9 mouse cellular contexts compared by ENCODE assay signal in the genomic region with DNA sequence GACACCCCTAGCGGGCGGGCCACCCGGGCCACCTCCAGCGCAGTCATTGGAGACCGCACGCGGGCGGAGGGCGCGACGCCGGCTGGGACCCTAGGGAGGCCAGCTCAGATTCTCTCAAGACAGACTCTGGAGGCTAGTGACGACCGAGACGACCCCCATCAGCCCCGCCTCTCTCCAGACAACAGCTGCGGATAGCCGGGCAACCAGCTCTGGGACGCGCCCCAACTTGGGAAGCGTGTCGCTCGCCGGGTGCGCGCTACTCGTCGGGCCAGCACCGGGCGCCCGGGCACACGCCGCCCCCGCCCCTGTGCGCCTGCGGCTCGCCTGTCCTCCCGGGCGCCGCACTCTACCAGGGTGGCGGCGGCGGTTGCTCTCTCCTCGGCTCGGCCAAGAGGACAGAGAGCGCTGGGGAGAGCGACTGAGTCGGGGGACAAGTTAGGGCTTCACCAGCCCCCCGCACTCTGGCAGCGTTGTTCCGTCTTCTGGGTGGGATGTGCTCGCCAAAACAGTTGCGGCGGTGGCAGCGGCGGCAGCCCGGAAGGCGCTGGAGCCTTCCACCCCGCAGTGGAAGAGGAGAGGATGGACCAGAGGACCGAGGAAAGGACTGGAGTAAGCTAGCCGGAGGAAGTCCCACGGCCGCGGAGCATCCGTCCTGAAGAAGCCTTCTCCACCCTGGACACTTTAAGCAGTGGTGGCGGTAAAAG. TPM values are rescaled to one million over a fixed set of nuclear protein-coding genes. Genes with fewer than 3 reads are reported as not detected.
A peak's percentile ranks its signal among the peaks of the same experiment; 100 is the strongest.
DNase-seq lines count a peak whose midpoint lies in the region; ATAC-seq and TF ChIP-seq lines count a peak whose summit lies in the region.
"Had no signal": no experiment of that assay in that cellular context is flagged by ENCODE, and none has a peak within 500 bp of the region (broad histone marks: within the 10 kb centered on the region; RNA-seq: fewer than 3 reads in every experiment).

No protein-coding gene starts in this region.

- under 1% methylated on average over 54 of the region's 66 CpGs for WGBS in kidney, postnatal 0 days
- WGBS in forebrain, embryonic 14.5 days, result under 1% methylated on average over 63 of the region's 66 CpGs
- WGBS in limb, embryonic 12.5 days, result under 1% methylated on average over 66 of the region's 66 CpGs
- under 1% methylated on average over 66 of the region's 66 CpGs for WGBS in neural tube, embryonic 14.5 days

- H3K36me3 ChIP-seq in kidney, postnatal 0 days (ENCODE audit: insufficient read depth, low read length), result no peaks in the 10 kb centered on the region
- no peaks in the 10 kb centered on the region for H3K36me3 ChIP-seq in forebrain, embryonic 14.5 days (ENCODE audit: control insufficient read depth, insufficient read depth, low read length)
- H3K36me3 ChIP-seq in limb, embryonic 12.5 days, result no peaks in the 10 kb centered on the region
- H3K36me3 ChIP-seq in neural tube, embryonic 14.5 days (ENCODE audit: control insufficient read depth, insufficient read depth, low read length), result no peaks in the 10 kb centered on the region

- 0 out of 2 replicates have a peak, but pooled peaks cover 7% of the 10 kb centered on the region for H3K4me1 ChIP-seq in kidney, postnatal 0 days (replicated peaks; ENCODE audit: insufficient read depth, low read length)
- H3K4me1 ChIP-seq in forebrain, embryonic 14.5 days (ENCODE audit: control insufficient read depth, insufficient read depth, low read length), result no peaks in the 10 kb centered on the region
- peaks cover 12% of the 10 kb centered on the region for H3K4me1 ChIP-seq in limb, embryonic 12.5 days (replicated peaks)
- 0 out of 2 replicates have a peak, but pooled peaks cover 4% of the 10 kb centered on the region for H3K4me1 ChIP-seq in neural tube, embryonic 14.5 days (ENCODE audit: control insufficient read depth, insufficient read depth, low read length)

- ATAC-seq in kidney, postnatal 0 days (replicated peaks; ENCODE audit: low FRiP score, low read depth), result peak; percentile 78
- peak; percentile 55 for ATAC-seq in cerebellum, adult (ENCODE audit: insufficient number of reproducible peaks, low FRiP score, low TSS enrichment)
- peak; percentile 83 for ATAC-seq in forebrain, embryonic 14.5 days
- peak; percentile 81 for ATAC-seq in limb, embryonic 12.5 days (ENCODE audit: insufficient number of reproducible peaks, insufficient read depth, low FRiP score, low TSS enrichment, low read depth)
- ATAC-seq in neural tube, embryonic 14.5 days (ENCODE audit: low read depth), result peak; percentile 88
- ATAC-seq in megakaryocyte-erythroid progenitor cell, adult 5-6 weeks (replicated peaks; ENCODE audit: low FRiP score, low TSS enrichment, poor library complexity, severe bottlenecking), result no peak

- no peak for TF ChIP-seq CTCF in kidney, postnatal 0 days (IDR thresholded peaks at IDR 0.05; ENCODE audit: low read depth)

- H3K27ac ChIP-seq in kidney, postnatal 0 days, result no peak overlapping the region
- no peak overlapping the region; the same call in 1 of the 2 replicates for H3K27ac ChIP-seq in forebrain, embryonic 14.5 days (ENCODE audit: low read depth, low read length)
- H3K27ac ChIP-seq in limb, embryonic 12.5 days, result no peak overlapping the region
- H3K27ac ChIP-seq in neural tube, embryonic 14.5 days (ENCODE audit: low read depth, low read length), result peak overlapping the region; percentile 52

- H3K4me2 ChIP-seq in kidney, postnatal 0 days (ENCODE audit: low read length), result peak overlapping the region; percentile 89
- peak overlapping the region; percentile 95 for H3K4me2 ChIP-seq in forebrain, embryonic 14.5 days (ENCODE audit: low read length)
- H3K4me2 ChIP-seq in limb, embryonic 12.5 days, result peak overlapping the region; percentile 94
- H3K4me2 ChIP-seq in neural tube, embryonic 14.5 days (ENCODE audit: low read depth, low read length), result peak overlapping the region; percentile 88

- H3K27me3 ChIP-seq in kidney, postnatal 0 days (ENCODE audit: insufficient read depth, low read length), result peaks cover 22% of the 10 kb centered on the region
- H3K27me3 ChIP-seq in forebrain, embryonic 14.5 days (replicated peaks; ENCODE audit: control insufficient read depth, insufficient read depth, low read length), result peaks cover 15% of the 10 kb centered on the region
- H3K27me3 ChIP-seq in limb, embryonic 12.5 days, result peaks cover 49% of the 10 kb centered on the region
- H3K27me3 ChIP-seq in neural tube, embryonic 14.5 days (ENCODE audit: control insufficient read depth, insufficient read depth, low read length), result peaks cover 9% of the 10 kb centered on the region; the same call in 1 of the 2 replicates

- H3K4me3 ChIP-seq in kidney, postnatal 0 days (replicated peaks; ENCODE audit: low read depth, low read length), result peak overlapping the region; percentile 48
- H3K4me3 ChIP-seq in forebrain, embryonic 14.5 days (ENCODE audit: low read depth, low read length), result peak overlapping the region; percentile 58
- peak overlapping the region; percentile 60 for H3K4me3 ChIP-seq in limb, embryonic 12.5 days (replicated peaks)
- H3K4me3 ChIP-seq in neural tube, embryonic 14.5 days (ENCODE audit: low read depth, low read length), result peak overlapping the region; percentile 60

- DNase-seq in kidney, postnatal 0 days (ENCODE audit: low spot score), result peak; percentile 49
- no peak for DNase-seq in kidney, adult 18-20 months
- peak; percentile 66 for DNase-seq in forebrain, embryonic 14.5 days (ENCODE audit: low spot score)
- DNase-seq in heart, postnatal 14 days, result peak; percentile 9 to 19

- intact Hi-C loops in heart, postnatal 14 days (cut with DNase I), result no loop called here

- no peaks in the 10 kb centered on the region for H3K9me3 ChIP-seq in kidney, postnatal 0 days (replicated peaks; ENCODE audit: low read length)
- H3K9me3 ChIP-seq in forebrain, embryonic 14.5 days (replicated peaks; ENCODE audit: control insufficient read depth, low read length), result no peaks in the 10 kb centered on the region
- H3K9me3 ChIP-seq in limb, embryonic 12.5 days, result no peaks in the 10 kb centered on the region
- H3K9me3 ChIP-seq in neural tube, embryonic 14.5 days (ENCODE audit: control insufficient read depth, low read length), result no peaks in the 10 kb centered on the region

- 0 out of 2 replicates have a peak overlapping the region, but pooled peaks have one; percentile 23 for H3K9ac ChIP-seq in kidney, postnatal 0 days (ENCODE audit: low read depth, low read length)
- H3K9ac ChIP-seq in forebrain, embryonic 14.5 days (ENCODE audit: low read length), result peak overlapping the region; percentile 53
- peak overlapping the region; percentile 44 for H3K9ac ChIP-seq in limb, embryonic 12.5 days (replicated peaks)
- peak overlapping the region; percentile 58 for H3K9ac ChIP-seq in neural tube, embryonic 14.5 days (replicated peaks; ENCODE audit: low read depth, low read length)

RNA-seq across cellular contexts. Expression of gene Trhde, which starts 0.5 kb away (rescaled TPM):
- polyA plus RNA-seq in kidney, postnatal 0 days (2015; fragmentation: Nextera tagmentation; extraction: Ambion mirVana), result 0.09 and 0.12 TPM in 2 replicates
- polyA plus RNA-seq in forebrain, embryonic 14.5 days (2014; fragmentation: Nextera tagmentation; extraction: Ambion mirVana), result 1.8 and 2.9 TPM in 2 replicates
- under 1 TPM; 0.24 to 0.50 TPM for total RNA-seq in heart, postnatal 14 days (2021)
- polyA plus RNA-seq in limb, embryonic 12.5 days (2016; fragmentation: Nextera tagmentation; extraction: Ambion mirVana), result 0.98 and 1.3 TPM in 2 replicates
- polyA plus RNA-seq in neural tube, embryonic 14.5 days (2014; fragmentation: Nextera tagmentation; extraction: Ambion mirVana), result 6.9 and 8.9 TPM in 2 replicates
- not detected in 2 replicates for total RNA-seq in megakaryocyte-erythroid progenitor cell, adult 5-6 weeks (2014; fragmentation: Nextera tagmentation)
- total RNA-seq in megakaryocyte-erythroid progenitor cell, adult 5-6 weeks (2017), result not detected in 2 replicates
- total RNA-seq: hematopoietic stem cell, adult 5-6 weeks had no signal
